Mouse (Mus musculus) right cerebral cortex, postnatal 14 days (tissue): ENCODE measurements at regions not wholly inside any gene's neighbourhood (a gene's known extent, or its start where the extent isn't known, plus 50 kb on each side); places are given as distances from the start of the nearest gene placed in this dataset.

Experiments
- DNase-seq: peaks from one replicate; pipeline ENCODE4 v3.0.0; 2022

- peak; percentile 2 for DNase-seq
These were observed 59.7 kb upstream of the Ppara start for GRCm38 (mm10) chr15:85675126-85675525.

DNA sequence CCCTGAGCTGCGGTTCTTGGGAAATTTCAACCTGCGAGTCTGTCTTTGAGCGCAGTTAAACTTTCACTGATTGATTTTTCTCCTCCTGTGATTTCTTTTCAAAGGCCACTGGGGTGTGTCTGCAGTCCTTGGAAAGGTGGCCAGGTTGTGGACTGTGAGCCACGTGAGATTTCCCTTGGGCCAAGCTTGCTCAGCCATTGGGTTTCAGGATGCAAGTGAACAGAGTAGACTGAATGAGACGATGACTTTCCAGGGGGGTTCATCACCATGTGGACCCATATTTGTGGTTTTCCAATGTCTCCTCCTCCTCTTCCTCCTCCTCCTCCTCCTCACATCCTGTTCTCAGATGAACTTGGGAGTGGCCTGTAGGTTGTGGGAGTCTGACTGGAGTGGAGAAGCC lies 59.0 kb upstream of the Ppara start:
- peak; percentile 2 for DNase-seq

DNA sequence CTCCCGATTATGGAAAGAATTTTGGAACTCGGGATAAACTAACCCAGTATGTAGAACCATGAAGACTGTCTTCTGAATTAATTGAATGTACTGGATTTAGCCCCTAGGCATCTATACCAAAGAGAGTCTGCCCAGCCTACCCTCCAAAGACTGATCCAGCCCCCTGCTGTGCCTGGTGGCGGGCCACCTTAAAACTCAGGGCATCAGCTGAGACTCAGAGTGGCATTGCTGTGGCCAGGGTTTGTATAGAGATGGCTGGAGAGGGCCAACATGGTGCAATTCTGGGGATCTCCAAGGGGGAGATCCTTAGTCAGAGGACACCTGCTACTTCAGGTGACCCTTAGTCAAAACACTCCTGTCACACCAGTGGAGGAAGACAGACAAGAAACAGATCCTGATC lies 58.6 kb upstream of the Ppara start:
- peak; percentile 5 for DNase-seq

- DNase-seq = peak; percentile 2
These were observed 57.9 kb upstream of the Ppara start for GRCm38 (mm10) chr15:85676871-85677270.

- peak; percentile 3 for DNase-seq
These were observed 57.4 kb upstream of the Ppara start for GRCm38 (mm10) chr15:85677381-85677780.

DNA sequence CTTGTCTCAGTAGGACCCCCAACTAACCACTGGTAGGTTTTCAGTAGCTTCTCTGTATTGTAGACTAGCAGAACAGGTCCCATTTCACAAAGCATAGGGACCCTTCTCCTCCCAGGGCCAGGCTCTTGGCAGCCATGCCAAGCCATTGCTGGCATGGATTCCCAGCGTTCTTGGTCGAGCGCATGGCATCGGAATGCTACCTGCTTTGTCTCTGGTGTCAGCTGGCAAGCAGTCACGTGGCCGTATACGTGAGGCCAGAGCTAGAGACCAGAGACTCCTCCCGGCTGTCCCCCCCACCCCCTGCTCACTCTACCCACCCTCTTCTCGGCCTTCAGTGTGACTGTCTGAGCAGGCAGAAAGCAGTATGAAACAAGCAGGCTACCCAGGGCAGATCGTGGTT lies 56.9 kb upstream of the Ppara start:
- DNase-seq = peak; percentile 70

DNA sequence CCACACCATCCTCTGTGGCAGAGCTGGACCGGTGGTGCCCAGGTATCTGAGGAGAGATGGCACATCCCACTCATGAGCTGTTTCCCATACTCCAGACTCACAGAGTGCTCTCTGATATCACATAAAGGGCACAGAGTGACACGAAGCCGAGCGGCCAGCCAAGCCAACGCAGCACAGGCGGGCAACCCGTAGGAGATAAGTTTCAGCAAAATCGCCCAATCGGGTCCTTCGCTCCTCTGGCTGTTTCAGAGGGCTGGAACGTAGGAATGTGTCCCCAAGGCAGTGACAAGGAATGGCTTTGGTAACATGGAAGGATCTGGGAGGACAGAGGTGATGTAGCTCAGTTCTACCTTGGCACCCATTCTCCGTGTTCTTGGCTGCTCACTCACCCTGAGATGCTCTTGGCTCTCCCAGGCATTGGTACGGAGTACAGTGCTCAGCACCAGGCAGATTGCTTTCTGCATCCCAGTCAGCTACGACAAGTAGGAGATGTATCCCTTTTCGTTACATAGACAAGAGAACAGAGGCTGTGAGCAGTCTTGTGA lies 56.4 kb upstream of the Ppara start:
- DNase-seq = peak; percentile 16

DNA sequence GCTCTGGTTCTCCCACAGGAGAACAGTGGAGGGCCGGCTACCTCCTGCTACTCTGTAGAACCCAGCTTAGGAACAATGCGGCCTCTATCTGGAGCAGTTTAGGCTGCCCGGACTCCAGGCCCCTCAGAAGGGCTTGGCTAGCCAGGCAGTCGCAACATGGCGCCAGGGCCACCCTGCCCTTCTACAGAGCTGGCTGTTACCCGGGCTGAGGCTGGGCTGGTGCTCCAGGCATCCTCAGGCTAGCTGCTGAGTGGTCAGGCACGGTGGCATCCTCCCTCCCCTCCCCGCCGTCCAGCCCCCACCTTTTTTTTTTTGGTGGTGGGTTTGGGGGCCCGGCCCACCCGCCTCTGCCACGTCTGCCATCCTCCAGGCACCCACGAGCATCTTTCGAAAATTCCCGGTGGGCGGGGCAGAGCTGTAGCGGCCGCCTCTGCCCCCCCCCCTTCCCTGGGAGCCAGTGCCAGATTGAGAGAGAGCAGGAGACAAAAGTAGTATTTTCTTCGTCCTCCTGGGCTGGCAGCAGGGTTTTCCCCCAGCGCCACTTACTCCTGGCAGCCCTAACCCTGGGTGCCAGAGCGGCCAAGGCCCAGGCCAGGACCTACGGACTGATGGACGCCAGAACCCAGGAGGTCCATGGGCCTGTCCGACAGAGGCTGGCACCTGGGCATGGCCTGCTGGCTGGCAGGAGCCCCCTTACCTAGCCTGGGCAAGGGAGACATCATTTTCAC lies 55.6 kb upstream of the Ppara start:
- DNase-seq = peak; percentile 74

DNA sequence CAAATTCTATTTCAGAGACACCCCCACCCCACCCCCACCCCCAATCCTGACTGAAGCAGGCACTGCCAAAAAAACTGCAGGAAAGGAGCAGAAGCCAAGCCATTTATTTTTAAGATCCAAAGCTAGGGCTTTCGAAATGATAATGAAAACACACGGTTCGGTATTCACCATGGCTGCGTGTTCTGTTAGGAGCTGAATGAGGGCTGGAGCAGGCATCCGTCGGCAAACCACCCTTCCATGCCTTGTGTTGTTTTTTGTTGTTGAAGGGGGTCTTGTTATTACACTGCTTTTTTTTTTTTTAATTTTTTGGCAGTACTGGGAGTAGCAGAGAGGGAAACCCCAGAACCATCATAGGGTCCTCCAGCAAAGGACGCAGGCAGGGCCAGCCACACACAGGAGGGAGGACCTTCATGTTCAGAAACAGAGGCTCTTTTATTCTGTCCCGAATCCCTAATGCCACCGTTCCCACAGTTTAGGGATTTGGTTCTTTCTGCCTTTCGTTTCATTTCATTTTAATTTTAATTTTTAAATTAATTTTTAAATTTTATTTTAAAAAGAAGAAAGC lies 54.8 kb upstream of the Ppara start:
- peak; percentile 14 for DNase-seq

- peak; percentile 32 for DNase-seq
These were observed 54.1 kb upstream of the Ppara start for GRCm38 (mm10) chr15:85680460-85681224.

GRCm38 (mm10) chr15:85682116-85682515 lies 52.7 kb upstream of the Ppara start:
- peak; percentile 3 for DNase-seq

DNA sequence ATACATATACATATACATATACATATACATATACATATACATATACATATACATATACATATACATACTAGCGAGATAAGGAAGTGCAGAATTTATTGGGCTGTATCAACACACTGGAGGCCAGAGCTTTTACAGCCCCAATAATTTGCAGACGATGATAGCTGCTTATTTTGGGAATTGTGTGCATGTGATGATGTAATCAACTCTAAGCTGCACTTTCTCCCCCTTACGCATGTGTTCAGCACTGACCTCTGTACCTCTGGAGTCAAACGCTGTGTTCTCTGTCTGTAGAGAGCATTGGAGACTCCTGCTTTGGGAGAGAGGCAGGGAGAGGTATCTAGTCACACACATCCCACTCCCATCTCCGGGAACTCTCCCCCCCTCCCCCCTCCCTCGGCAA lies 52.0 kb upstream of the Ppara start:
- DNase-seq = no peak

GRCm38 (mm10) chr15:85683271-85683670 lies 51.5 kb upstream of the Ppara start:
- DNase-seq = no peak

- peak; percentile 2 for DNase-seq
These were observed 51.1 kb upstream of the Ppara start for GRCm38 (mm10) chr15:85683716-85684115.

DNA sequence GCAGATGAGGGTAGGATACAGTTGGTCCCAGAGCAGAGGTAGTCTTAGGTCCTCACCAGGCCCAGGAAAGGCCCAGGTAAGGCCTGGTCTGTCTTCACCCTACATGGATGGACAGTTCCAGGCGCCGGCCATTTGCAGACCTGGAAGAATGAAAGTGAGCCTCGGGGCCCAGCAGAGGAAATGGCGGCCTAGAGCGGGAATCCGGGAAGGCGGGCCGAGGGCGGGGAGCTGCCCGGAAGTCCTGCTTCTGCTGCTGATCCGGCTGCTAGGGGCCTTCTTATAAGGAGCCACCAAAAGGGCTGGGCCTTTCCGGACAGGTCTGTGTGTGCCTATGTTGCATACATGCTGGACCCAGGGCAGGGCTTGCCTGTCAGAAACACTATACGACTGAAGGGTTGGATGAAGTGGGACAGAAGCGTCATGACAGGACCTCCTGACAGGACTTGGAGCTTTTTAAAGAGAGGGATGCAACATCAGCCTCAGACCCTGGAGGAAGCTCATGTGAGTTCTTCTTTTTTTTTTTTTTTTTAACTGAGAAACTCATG lies 50.5 kb upstream of the Ppara start:
- peak; percentile 16 for DNase-seq

- peak; percentile 5 for DNase-seq
These were observed 49.9 kb upstream of the Ppara start for GRCm38 (mm10) chr15:85684875-85685274.
